Mouse (Mus musculus) 3T3-L1 (cell line): ENCODE results near the gene March10.

Experiments
- DNase-seq: peaks from one replicate; pipeline ENCODE4 v3.0.0-alpha.2; 2015; ENCODE audit warnings: low read depth, low spot score

The March10 gene

DNA sequence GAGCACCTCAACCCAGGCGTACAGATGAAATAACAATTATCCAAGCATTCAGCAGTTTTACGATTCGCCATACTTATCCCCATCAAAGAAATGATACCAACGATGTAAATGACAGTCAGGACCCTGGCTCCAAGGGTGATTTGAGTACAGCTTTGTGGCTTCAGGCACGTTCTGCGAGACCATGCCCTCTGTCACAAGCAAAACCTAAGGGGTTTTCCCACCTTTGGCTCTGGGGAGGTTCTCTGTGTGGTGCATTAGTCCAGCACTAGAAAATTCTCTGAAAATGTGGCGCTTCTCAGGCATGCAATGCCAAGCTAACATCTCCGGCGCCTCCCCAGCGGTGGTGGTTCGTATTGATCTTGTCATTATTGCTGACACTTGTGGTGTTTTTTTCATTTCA, 47.1 kb downstream of the March10 start:
- DNase-seq: no peak

- no peak for DNase-seq
Measured at GRCm38 (mm10) chr11:105407846-105408441, 48.6 kb downstream of the March10 start.

GRCm38 (mm10) chr11:105402355-105402754, 54.2 kb downstream of the March10 start:
- peak; percentile 30 for DNase-seq

GRCm38 (mm10) chr11:105390290-105390689, 66.2 kb downstream of the March10 start:
- no peak for DNase-seq

DNA sequence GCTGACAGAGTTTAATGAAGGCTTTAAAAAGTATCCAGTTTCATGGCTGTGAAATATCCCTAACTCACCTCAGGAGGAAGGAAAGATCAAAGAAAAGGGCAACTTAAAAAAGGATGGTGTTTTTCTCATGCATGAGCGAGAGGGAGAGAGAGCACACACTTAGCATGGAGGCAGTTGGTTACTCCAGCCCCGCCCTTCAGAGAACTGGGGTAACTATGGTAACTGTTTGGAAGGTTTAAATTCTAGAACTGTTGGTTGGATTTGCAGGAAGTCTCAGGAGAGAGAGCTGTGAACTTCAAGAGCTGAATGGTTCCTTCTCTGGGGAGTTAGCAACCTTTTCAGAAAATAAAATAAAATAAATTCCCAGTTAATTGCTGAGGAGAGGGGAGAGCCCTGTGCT, 67.9 kb downstream of the March10 start:
- peak; percentile 35 for DNase-seq

- no peak for DNase-seq
Measured at GRCm38 (mm10) chr11:105385266-105385665, 71.3 kb downstream of the March10 start.

- no peak for DNase-seq
Measured at GRCm38 (mm10) chr11:105375821-105376235, 80.7 kb downstream of the March10 start.

DNA sequence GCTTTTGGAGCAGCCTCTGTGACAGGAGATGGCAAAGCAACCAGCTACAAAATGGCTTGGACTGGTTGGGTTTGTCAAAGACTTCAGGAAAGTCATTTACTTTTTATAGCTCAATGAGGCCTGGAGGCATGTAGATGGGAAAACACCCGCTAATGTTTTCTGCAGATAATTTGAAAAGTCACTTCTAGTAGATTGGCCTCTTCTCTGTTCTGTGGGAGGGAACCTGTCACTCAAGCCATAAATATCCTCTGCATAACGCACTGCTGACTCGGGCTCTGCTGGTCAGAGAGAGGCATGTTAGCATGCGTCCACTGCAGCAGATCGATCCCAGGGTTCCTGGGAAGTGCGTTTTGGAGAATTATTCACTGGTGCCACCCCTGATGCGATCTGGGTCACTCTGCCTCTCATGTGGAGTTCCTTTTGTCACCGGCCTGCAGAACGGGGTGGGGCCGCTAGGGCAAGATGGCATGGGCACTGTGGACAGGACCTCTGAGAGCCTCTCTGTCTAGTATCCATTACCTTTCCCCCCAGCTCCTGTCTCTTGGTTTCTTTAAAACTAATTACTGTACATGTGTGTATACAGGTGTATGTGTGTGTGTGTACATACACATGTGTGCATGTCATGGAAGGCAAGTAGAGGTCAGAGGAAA, 81.9 kb downstream of the March10 start:
- no peak for DNase-seq

DNA sequence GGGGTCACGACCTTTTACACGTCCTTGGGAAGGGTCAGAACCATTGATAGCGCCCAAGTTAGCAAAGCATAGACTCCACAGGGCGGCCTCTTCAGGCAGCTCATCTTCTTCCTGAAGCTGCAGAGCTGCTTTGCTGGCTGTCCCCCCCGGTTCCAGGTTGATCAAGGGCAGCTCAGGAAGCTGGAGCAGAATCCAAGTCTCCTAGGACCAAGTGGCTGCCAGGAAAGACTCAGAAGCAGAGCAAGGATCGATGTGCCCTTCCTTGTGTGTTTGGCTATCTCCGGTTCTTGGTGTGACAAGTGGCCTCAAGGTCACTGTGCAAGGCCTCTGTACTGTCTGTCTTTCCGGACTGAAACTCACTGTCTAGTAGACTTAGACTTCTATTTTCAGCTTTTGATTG, 82.7 kb downstream of the March10 start:
- no peak for DNase-seq

- no peak for DNase-seq
Measured at GRCm38 (mm10) chr11:105371818-105372217, 84.7 kb downstream of the March10 start.

DNA sequence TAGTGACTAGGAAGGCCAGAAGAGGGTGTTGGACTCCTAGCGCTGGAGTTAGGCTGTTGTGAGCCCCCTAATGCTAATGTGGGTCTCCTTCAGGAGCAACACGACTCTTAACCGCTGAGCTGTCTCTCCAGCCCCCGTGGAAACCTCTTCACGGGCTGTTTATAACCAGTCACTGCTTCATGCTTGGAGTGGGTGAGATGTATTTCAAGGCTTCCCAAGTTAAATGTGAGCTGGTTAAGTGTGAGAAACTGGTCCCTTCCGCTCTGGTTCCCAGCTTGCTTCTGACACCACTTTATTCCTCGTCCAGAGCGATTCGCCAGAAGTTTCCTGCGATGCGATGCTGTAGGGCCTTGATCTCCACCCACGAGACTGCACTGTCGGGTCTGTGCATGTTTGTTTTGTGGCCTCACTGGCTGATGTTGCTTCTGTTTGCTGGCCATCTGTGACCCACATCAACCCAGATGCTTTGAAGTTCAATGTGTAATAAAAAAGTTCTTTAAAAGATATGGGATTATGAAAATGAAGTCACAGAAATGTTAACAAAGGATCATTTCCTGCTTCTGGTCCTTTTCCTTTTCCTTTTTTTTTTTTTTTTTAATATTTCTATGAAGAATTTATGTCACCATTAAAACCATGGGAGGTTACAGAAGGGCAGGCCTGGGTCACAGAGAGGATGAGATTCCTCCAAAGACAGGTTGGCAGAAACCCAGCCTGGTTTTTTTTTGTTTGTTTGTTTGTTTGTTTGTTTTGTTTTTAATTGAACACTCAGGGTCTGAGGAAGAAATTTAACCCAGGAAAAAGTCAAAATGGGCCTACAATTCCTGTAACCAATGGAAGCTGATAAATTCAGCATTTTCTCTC, 86.8 kb downstream of the March10 start:
- no peak for DNase-seq

GRCm38 (mm10) chr11:105368833-105369232, 87.7 kb downstream of the March10 start:
- no peak for DNase-seq

- no peak for DNase-seq
Measured at GRCm38 (mm10) chr11:105367163-105367562, 89.4 kb downstream of the March10 start.

DNA sequence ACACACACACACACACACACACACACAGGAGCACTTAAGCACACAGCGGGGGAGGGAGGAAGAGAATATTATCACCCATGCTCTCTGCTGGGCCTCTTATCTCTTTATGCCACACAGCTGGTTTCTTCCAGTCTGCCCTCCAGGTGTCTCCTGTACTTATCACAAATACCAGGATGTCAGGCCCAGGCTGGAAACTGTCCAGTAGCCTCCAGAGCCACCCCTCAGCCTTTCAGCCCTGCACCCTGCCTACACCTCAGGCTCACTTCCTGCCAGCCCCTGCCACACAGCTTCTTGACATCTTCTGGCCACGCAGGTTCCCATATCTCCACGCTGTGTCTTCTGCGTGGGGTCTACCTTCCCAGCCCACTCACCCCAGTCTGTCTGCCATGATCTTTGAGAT, 90.5 kb downstream of the March10 start:
- no peak for DNase-seq

GRCm38 (mm10) chr11:105365611-105366010, 90.9 kb downstream of the March10 start:
- no peak for DNase-seq

DNA sequence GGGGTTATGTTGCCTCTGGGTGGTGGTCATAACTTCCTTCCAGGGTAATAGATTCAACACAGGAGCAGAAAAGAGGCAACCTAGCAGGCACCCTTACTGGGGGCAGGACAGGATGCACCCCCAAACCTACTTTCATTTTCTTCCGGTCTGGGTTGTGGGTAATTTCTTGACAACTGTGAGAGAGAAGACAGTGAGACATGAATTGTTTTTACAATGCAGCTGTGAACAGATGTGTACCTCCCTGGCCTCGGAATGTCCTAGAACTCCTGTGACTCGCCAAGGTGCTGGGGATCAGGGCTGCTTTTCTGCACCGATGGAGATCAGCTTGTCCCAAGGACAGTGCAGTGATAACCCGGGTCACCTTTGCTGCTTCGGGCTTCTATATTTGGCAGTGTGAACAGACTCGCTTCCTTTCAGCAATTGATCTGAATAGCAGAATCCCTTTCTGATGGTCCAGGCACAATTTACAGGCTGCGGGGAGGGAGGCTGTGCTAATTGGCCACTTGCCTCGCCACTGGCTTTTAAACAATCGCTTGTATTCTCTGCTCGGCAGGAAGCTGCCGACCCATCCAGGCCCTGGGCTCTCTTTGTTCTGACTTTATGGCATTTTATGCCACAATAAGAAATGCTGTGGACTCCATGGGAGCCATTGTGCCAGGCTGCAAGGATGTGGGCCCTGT, 92.0 kb downstream of the March10 start:
- DNase-seq: no peak

- DNase-seq: no peak
Measured at GRCm38 (mm10) chr11:105363598-105364385, 92.7 kb downstream of the March10 start.

DNA sequence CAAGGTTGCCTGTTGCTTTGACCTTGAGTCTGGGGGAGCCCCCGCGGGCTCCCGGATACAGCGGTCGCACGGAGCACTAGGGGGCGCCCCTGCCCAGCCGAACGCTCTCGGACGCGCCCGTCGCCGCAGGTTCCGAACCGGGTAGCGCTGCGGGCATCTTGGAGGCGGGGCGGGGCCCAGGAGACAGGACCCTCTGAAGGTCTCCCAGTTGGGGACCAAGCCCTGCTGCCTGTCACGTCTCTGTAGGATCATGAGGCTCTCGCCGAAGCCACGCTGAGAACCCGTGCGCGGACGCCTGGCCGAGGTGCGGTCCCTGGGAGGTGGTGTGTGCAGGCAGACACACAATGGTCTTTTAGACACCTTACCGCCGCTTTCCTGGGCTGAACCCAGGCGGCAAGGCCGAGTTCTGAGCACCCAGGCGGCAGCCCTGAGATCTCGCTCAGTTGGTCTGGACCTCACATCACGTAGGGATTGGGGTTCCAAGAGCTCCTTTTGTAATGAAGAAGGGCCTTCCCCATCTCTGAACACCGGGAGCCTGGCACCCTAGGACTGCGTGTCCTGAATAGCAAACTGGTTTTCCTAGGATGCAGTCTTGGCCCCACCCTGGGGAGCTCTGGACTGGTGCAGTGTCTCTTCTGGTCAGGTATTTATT, 93.5 kb downstream of the March10 start:
- DNase-seq: peak; percentile 59

DNA sequence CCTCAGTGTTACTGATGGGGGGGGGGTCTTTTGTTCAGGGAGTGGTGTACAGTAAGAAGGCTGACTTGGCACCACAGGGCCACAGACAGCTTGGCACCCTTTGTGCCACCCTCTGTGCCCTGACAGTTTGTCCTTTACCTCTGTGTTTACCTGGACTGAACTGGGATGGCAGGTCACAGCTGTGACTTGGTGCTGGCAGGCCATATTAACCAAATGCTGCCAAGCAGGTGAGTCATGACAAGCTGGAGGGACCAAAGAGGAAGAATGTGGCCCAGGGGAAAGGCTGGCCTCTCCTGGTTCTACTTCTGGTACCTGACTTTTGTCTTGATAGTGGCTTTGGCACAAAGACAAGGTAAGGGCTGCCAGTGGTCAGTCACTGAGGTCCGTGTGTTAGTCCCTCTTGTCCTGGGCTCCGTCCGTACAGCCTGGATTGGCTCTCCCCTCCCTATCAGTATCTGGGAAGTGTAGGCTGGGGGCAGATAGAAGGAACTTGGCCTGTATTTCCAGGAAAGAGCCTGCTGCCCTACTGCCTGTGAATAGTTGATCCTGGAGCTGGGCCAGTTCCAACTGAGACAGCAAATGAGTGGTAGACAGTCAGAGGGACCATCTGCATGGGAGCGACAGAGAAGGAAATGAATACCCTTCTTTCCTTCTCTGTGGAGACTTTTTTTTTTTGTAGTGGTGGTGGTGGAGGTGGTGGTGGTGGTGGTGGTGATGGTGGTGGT, 94.3 kb downstream of the March10 start:
- peak; percentile 32 for DNase-seq

DNA sequence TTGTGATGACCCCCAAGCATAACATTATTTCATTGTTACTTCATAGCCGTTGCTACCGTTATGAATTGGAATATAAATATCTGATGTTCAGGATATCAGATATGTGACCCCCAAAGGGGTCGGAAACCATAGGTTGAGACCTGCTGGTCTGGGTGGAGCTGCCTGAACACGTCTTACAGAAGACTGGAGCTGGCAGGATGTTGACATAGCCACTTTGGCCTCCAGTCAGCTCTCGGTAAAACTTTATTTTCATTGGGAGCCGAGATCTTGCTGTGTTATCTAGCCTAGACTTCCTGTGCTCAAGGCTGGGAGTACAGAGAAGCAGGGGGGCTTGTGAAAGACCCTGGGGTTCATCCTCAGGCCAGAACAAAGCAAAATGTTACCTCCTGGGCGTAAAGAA, 100.2 kb downstream of the March10 start:
- no peak for DNase-seq
